Mouse (Mus musculus) bone marrow, adult 2 months (tissue): Measurements from ENCODE around the gene Ppp2r3a.

Experiments
- CTCF ChIP-seq: fragments of 200-500 bp; IDR thresholded peaks from 2 replicates; pipeline ENCODE4 v1.5.1; 2011; ENCODE audit warnings: low read length, control low read depth; ENCODE audit not compliant: control insufficient read depth, insufficient read depth
- POLR2A ChIP-seq: fragments of 200-500 bp; IDR thresholded peaks from 2 replicates; pipeline ENCODE4 v1.6.1; 2011; ENCODE audit warnings: low read depth, mild to moderate bottlenecking, control low read depth, low read length, borderline replicate concordance; ENCODE audit not compliant: control insufficient read depth

DNA sequence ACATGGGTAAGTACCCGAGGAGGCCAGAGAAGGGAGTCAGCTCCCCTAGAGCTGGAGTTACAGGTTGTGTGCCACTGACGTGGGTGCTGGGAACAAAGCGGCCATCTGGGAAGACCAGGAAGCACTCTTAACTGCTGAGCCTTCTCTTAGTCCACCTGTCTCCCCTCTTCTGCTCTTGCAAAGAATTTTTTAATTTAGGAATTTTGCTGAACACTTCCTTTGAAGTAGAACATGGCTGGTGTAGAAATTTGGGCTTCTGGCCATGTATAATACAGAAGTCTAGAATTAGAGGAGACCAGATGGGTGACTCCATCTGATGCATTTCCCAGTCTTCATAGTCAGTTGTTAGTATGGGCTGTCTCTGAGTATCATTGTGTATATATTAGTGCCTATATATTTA is 167.9 kb downstream of the Ppp2r3a start:
- TF ChIP-seq CTCF (no peak), POLR2A (no peak)
